Mouse (Mus musculus): ENCODE data around the gene Adgrd1. TPM values are rescaled to one million over a fixed set of nuclear protein-coding genes. Genes with fewer than 3 reads are reported as not detected.

Gene Adgrd1
- total RNA-seq, 2 experiments from 2014 or later, result 2.9 to 3.9 TPM

- Histone ChIP-seq H3K27ac (no peak overlapping the region), H3K4me3 (no peak overlapping the region)
- no peak for DNase-seq (ENCODE audit: extremely low spot score in 1 of 2, low spot score in 2 of 2)
- intact Hi-C loops (cut with DNase I), result no loop called here
- no peak for TF ChIP-seq CTCF (IDR thresholded peaks at IDR 0.05)
Measured at GRCm38 (mm10) chr5:129244392-129244791, 147.8 kb downstream of the Adgrd1 start.

GRCm38 (mm10) chr5:129249080-129249479 lies 152.5 kb downstream of the Adgrd1 start:
- TF ChIP-seq CTCF (IDR thresholded peaks at IDR 0.05), result no peak
- DNase-seq (ENCODE audit: extremely low spot score in 1 of 2, low spot score in 2 of 2), result no peak
- intact Hi-C loops (cut with DNase I), result no loop called here
- H3K27ac ChIP-seq, result no peak overlapping the region
- H3K4me3 ChIP-seq, result no peak overlapping the region

Other genes with a start within 250 kb of the Adgrd1 start
- 100 to 1,000 TPM; 142 to 147 TPM for gene Rimbp2, start 143.3 kb upstream of the Adgrd1 start, total RNA-seq (2021)
- 10 to 100 TPM; 17.8 to 21.8 TPM for gene Stx2, start 88.2 kb upstream of the Adgrd1 start, total RNA-seq (2021)
- gene Ran, start 76.7 kb upstream of the Adgrd1 start, total RNA-seq (2021), result 100 to 1,000 TPM; 152 to 166 TPM